In genomic region chr5:113870393-113871040, GRCm38 (mm10) we compare ENCODE assay signal across 7 mouse cellular contexts. TPM values are rescaled to one million over a fixed set of nuclear protein-coding genes. Genes with fewer than 3 reads are reported as not detected.
DNase-seq lines count a peak whose midpoint lies in the region; ATAC-seq and TF ChIP-seq lines count a peak whose summit lies in the region.

No protein-coding gene starts in this region.

- WGBS in heart, postnatal 0 days: 20% methylated on average over 21 of the region's 21 CpGs
- 31% methylated on average over 21 of the region's 21 CpGs for WGBS in limb, embryonic 15.5 days

- peaks cover 3% of the 10 kb centered on the region; the same call in 1 of the 2 replicates for H3K36me3 ChIP-seq in heart, postnatal 0 days (replicated peaks; ENCODE audit: control insufficient read depth, insufficient read depth, low read length)
- H3K36me3 ChIP-seq in limb, embryonic 15.5 days: peaks cover 7% of the 10 kb centered on the region

- H3K4me3 ChIP-seq in heart, postnatal 0 days (ENCODE audit: low read depth, low read length): no peak overlapping the region
- H3K4me3 ChIP-seq in limb, embryonic 15.5 days: no peak overlapping the region

- peak overlapping the region; percentile 80 for H3K27ac ChIP-seq in heart, postnatal 0 days (ENCODE audit: low read depth)
- peak overlapping the region; percentile 52; the same call in 1 of the 2 replicates for H3K27ac ChIP-seq in limb, embryonic 15.5 days

- H3K9ac ChIP-seq in heart, postnatal 0 days (replicated peaks; ENCODE audit: low read depth, low read length): no peak overlapping the region
- H3K9ac ChIP-seq in limb, embryonic 15.5 days: no peak overlapping the region

- no peaks in the 10 kb centered on the region for H3K27me3 ChIP-seq in heart, postnatal 0 days (ENCODE audit: control insufficient read depth, insufficient read depth, low read length)
- H3K27me3 ChIP-seq in limb, embryonic 15.5 days: no peaks in the 10 kb centered on the region

- H3K4me1 ChIP-seq in heart, postnatal 0 days (ENCODE audit: control insufficient read depth, insufficient read depth): peaks cover 65% of the 10 kb centered on the region
- peaks cover 66% of the 10 kb centered on the region for H3K4me1 ChIP-seq in limb, embryonic 15.5 days

- TF ChIP-seq CTCF in heart, postnatal 0 days (IDR thresholded peaks at IDR 0.05; ENCODE audit: low read depth): no peak

- DNase-seq in 416B (ENCODE audit: low read depth): peak; percentile 32
- peak; percentile 39 for DNase-seq in Muller cell, postnatal 12 days (ENCODE audit: inconsistent ontology term)
- DNase-seq in heart, postnatal 0 days (ENCODE audit: low spot score): no peak
- DNase-seq in thymus, adult 18-20 months: no peak
- no peak for DNase-seq in right cerebral cortex, adult 18-20 months
- DNase-seq in cerebellum, adult 11-12 months: no peak

- 0 out of 2 replicates have a peak, but pooled peaks cover 2% of the 10 kb centered on the region for H3K9me3 ChIP-seq in heart, postnatal 0 days (replicated peaks; ENCODE audit: control insufficient read depth, low read length)
- no peaks in the 10 kb centered on the region for H3K9me3 ChIP-seq in limb, embryonic 15.5 days

- no peak for ATAC-seq in heart, postnatal 0 days (ENCODE audit: insufficient read depth, low read depth)
- ATAC-seq in limb, embryonic 15.5 days (ENCODE audit: insufficient number of reproducible peaks, low FRiP score, low TSS enrichment, low read depth): no peak

- no peak for TF ChIP-seq EP300 in heart, postnatal 0 days (IDR thresholded peaks at IDR 0.05; ENCODE audit: low read depth)

- H3K4me2 ChIP-seq in heart, postnatal 0 days (ENCODE audit: low read depth, low read length): 0 out of 2 replicates have a peak overlapping the region, but pooled peaks have one; percentile 7
- H3K4me2 ChIP-seq in limb, embryonic 15.5 days: no peak overlapping the region

RNA-seq across cellular contexts. Expression of gene Coro1c, which starts 38.0 kb away (rescaled TPM):
- total RNA-seq in heart, postnatal 0 days (2014; rRNA removed; ENCODE audit: low replicate concordance): 78.2 and 93.4 TPM in 2 replicates
- 40.0 and 46.6 TPM in 2 replicates for polyA plus RNA-seq in heart, postnatal 0 days (2015; fragmentation: Nextera tagmentation; extraction: Ambion mirVana)
- 98.4 and 105 TPM in 2 replicates for polyA plus RNA-seq in limb, embryonic 15.5 days (2015; fragmentation: Nextera tagmentation; extraction: Ambion mirVana)

RNA-seq across cellular contexts. Expression of gene Selplg, which starts 38.1 kb away (rescaled TPM):
- 1.6 and 5.0 TPM in 2 replicates for total RNA-seq in heart, postnatal 0 days (2014; rRNA removed; ENCODE audit: low replicate concordance)
- 1.2 and 1.7 TPM in 2 replicates for polyA plus RNA-seq in heart, postnatal 0 days (2015; fragmentation: Nextera tagmentation; extraction: Ambion mirVana)
- 5.5 and 8.3 TPM in 2 replicates for polyA plus RNA-seq in limb, embryonic 15.5 days (2015; fragmentation: Nextera tagmentation; extraction: Ambion mirVana)

Comparison
In these comparisons a context has a peak if more than half of its experiments do, and no peak if none do; other contexts are left out.
1. DNase-seq: peak in 416B (single experiment) and Muller cell, postnatal 12 days (single experiment); none in heart, postnatal 0 days (single experiment), thymus, adult 18-20 months (0 of 2), right cerebral cortex, adult 18-20 months (single experiment) and cerebellum, adult 11-12 months (single experiment).